ENCODE assay signal across 8 mouse cellular contexts in the genomic region with DNA sequence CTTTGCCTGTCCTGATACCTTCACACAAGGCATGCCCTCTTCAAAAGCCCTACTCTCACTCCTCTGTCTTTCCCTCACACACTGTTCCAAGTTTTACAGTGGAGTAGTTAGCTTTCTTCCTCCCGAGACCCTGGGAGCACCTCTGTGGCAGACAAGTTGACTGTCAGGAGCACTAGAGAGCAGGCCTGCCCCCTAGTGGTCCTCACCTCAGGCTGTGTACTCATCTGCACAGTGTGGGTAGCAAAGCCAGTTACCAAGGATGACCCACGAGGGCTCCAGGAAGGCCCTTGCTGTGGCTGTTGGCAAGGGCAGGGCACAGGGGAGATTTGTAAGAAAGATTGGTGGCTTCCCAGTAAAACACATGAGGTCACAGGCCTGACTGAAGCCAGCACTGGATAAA. TPM values are rescaled to one million over a fixed set of nuclear protein-coding genes. Genes with fewer than 3 reads are reported as not detected.
DNase-seq lines count a peak whose midpoint lies in the region; ATAC-seq and TF ChIP-seq lines count a peak whose summit lies in the region.

No protein-coding gene starts in this region.

- no peaks in the 10 kb centered on the region for H3K4me1 ChIP-seq in lung, postnatal 0 days (ENCODE audit: insufficient read depth, low read depth, low read length)
- H3K4me1 ChIP-seq in thymus, adult 2 months (replicated peaks; ENCODE audit: control insufficient read depth, insufficient read depth, low read length): no peaks in the 10 kb centered on the region

- peak; percentile 59 for ATAC-seq in lung, postnatal 0 days

- H3K9me3 ChIP-seq in lung, postnatal 0 days (ENCODE audit: low read length): no peaks in the 10 kb centered on the region

- no peak overlapping the region for H3K9ac ChIP-seq in lung, postnatal 0 days (replicated peaks; ENCODE audit: low read depth)

- peak; percentile 87 for TF ChIP-seq CTCF in lung, postnatal 0 days (IDR thresholded peaks at IDR 0.05)
- peak; percentile 80; the same call in 1 of the 2 replicates for TF ChIP-seq CTCF in thymus, adult 2 months (IDR thresholded peaks at IDR 0.05; ENCODE audit: borderline replicate concordance, control insufficient read depth, extremely low read depth, insufficient read depth, low read length, poor library complexity)

- TF ChIP-seq EP300 in lung, postnatal 0 days (IDR thresholded peaks at IDR 0.05): no peak

- peak; percentile 48 to 66 for DNase-seq in cerebellum, postnatal 14 days
- DNase-seq in cerebellum, adult 9-10 months: no peak
- DNase-seq in spleen, postnatal 10 days (ENCODE audit: low spot score in 2 of 2): peak; percentile 20 to 67
- no peak for DNase-seq in spleen, postnatal 14 days (ENCODE audit: low spot score in 2 of 2)
- peak; percentile 85 for DNase-seq in embryo, embryonic 10 days (ENCODE audit: low spot score)
- peak; percentile 78 for DNase-seq in heart, postnatal 4 days
- DNase-seq in lung, postnatal 0 days (ENCODE audit: low spot score): peak; percentile 49
- peak; percentile 73 for DNase-seq in thymus, adult 2 months

- WGBS in lung, postnatal 0 days: 6% methylated on average over 2 of the region's 2 CpGs
- WGBS in thymus, adult 2 months: 20% methylated on average over 2 of the region's 2 CpGs

- no peak overlapping the region for H3K27ac ChIP-seq in lung, postnatal 0 days (ENCODE audit: low read length)
- H3K27ac ChIP-seq in thymus, adult 2 months (ENCODE audit: control insufficient read depth, insufficient read depth, low read length): no peak overlapping the region

- no peaks in the 10 kb centered on the region; the same call in 1 of the 2 replicates for H3K27me3 ChIP-seq in lung, postnatal 0 days (replicated peaks; ENCODE audit: insufficient read depth, low read length)
- no peaks in the 10 kb centered on the region; the same call in 1 of the 2 replicates for H3K27me3 ChIP-seq in thymus, adult 2 months (ENCODE audit: control insufficient read depth, insufficient read depth, low read length)

- no peak overlapping the region for H3K4me3 ChIP-seq in lung, postnatal 0 days (ENCODE audit: low read depth, low read length)
- H3K4me3 ChIP-seq in thymus, adult 2 months (ENCODE audit: control insufficient read depth, insufficient read depth, low read length): no peak overlapping the region

- H3K4me2 ChIP-seq in lung, postnatal 0 days (replicated peaks; ENCODE audit: low read depth, low read length): no peak overlapping the region

- no peaks in the 10 kb centered on the region for H3K36me3 ChIP-seq in lung, postnatal 0 days (ENCODE audit: insufficient read depth, low read length)
- H3K36me3 ChIP-seq in thymus, adult 2 months (ENCODE audit: control insufficient read depth, insufficient read depth, low read length): no peaks in the 10 kb centered on the region

- no peak for TF ChIP-seq POLR2A in thymus, adult 2 months (IDR thresholded peaks at IDR 0.05; ENCODE audit: control insufficient read depth, extremely low read depth, insufficient read depth, low read length, poor library complexity)

RNA-seq across cellular contexts. Expression of a gene that starts 5.6 kb away (rescaled TPM):
- 1 to 10 TPM; 5.1 to 9.6 TPM for total RNA-seq in heart, postnatal 4 days (2021)
- polyA plus RNA-seq in lung, postnatal 0 days (2015; fragmentation: Nextera tagmentation; extraction: Ambion mirVana): 0.45 and 0.60 TPM in 2 replicates
- polyA plus RNA-seq in thymus, adult 2 months (2012; rRNA removed): 64.4 and 73.1 TPM in 2 replicates

RNA-seq across cellular contexts. Expression of a gene that starts 11.6 kb away (rescaled TPM):
- total RNA-seq in heart, postnatal 4 days (2021): 1 to 10 TPM; 4.9 to 5.4 TPM
- 1.6 and 1.7 TPM in 2 replicates for polyA plus RNA-seq in lung, postnatal 0 days (2015; fragmentation: Nextera tagmentation; extraction: Ambion mirVana)
- polyA plus RNA-seq in thymus, adult 2 months (2012; rRNA removed): 5.7 and 6.3 TPM in 2 replicates

RNA-seq across cellular contexts. Expression of a gene that starts 15.8 kb away (rescaled TPM):
- 1 to 10 TPM; 7.2 to 8.5 TPM for total RNA-seq in heart, postnatal 4 days (2021)
- 17.8 and 23.9 TPM in 2 replicates for polyA plus RNA-seq in lung, postnatal 0 days (2015; fragmentation: Nextera tagmentation; extraction: Ambion mirVana)
- 5.0 and 8.1 TPM in 2 replicates for polyA plus RNA-seq in thymus, adult 2 months (2012; rRNA removed)

RNA-seq across cellular contexts. Expression of a gene that starts 15.9 kb away (rescaled TPM):
- total RNA-seq in heart, postnatal 4 days (2021): under 1 TPM in 1 of 2 experiments, not detected in 1; 0.19 TPM
- polyA plus RNA-seq in lung, postnatal 0 days (2015; fragmentation: Nextera tagmentation; extraction: Ambion mirVana): 1.6 and 2.0 TPM in 2 replicates
- polyA plus RNA-seq in thymus, adult 2 months (2012; rRNA removed): 0.22 and 0.24 TPM in 2 replicates

Comparison
In these comparisons a context has a peak if more than half of its experiments do, and no peak if none do; other contexts are left out.
1. DNase-seq: peak in cerebellum, postnatal 14 days (2 of 2), spleen, postnatal 10 days (2 of 2), embryo, embryonic 10 days (single experiment), heart, postnatal 4 days (single experiment), lung, postnatal 0 days (single experiment) and thymus, adult 2 months (single experiment); none in cerebellum, adult 9-10 months (single experiment) and spleen, postnatal 14 days (0 of 2).
2. RNA of a gene that starts 5.6 kb away (polyA plus RNA-seq): 64.4 to 73.1 TPM in thymus, adult 2 months; 0.45 to 0.60 TPM in lung, postnatal 0 days; every median in the first group is over 10 times any median in the second.